Mouse (Mus musculus): ENCODE data around the gene Bpifa6. TPM values are rescaled to one million over a fixed set of nuclear protein-coding genes. Genes with fewer than 3 reads are reported as not detected.

Bpifa6 gene
- total RNA-seq (2023) = not detected

GRCm38 (mm10) chr2:153974582-153974981 is at the start of gene Bpifa6:
Bpifa6 (plus strand) TSS chr2:153974945.

DNA sequence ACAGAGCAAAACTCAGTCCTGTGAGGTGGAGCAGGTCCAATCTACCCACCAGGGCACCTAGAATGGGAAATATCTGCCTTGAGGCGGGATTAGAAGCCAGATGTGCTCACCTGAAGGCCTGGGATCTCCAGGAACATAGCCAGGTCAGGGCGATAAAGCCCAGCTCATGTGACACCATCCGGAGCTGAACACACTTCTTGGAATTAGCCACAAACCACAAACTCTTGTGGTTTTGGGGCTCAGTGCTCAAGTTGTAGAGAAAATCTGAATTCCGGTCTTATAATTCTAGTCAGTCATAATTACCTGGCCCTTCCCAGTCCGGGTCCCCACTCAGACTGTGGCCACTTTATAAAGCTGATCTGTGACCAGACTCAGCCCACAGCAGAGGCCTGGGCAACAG is 36.9 kb upstream of the Bpifa6 start, which contains the start of gene Bpifb4:
Gene Bpifb4 (plus strand): TSS at position 370 of the 400 bp plus-strand sequence.

DNA sequence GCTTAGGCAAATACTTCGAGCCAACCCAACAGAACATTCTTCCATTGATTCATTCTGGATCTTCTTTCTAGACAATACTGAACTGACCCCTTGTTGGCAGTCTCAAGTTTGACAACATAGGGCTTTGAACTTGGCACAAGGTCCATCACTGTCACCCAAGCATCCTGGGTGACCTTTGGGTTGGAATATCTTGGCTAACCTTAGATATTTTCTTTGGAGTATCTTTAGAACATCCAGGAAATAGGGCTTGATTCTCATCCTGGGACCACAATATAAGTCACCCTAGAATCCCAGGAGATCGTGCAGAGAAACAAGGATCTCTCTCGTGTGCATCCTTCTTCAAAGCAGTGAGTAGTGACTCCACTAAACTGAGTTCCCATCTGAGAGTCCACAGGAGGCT is 33.2 kb downstream of the Bpifa6 start, which contains the start of gene Bpifa2:
Gene Bpifa2 (plus strand): TSS at position 301 of the 400 bp plus-strand sequence.

Other genes starting within 250 kb of the Bpifa6 start
- gene Mapre1, start 233.7 kb upstream of the Bpifa6 start, total RNA-seq (2023) = 100 to 1,000 TPM; 116 to 127 TPM
- under 1 TPM in 1 of 2 experiments, not detected in 1; 0.79 TPM for gene Efcab8, start 195.0 kb upstream of the Bpifa6 start, total RNA-seq (2023)
- gene Sun5, start 103.9 kb upstream of the Bpifa6 start, total RNA-seq (2023) = not detected
- gene Bpifb2, start 99.9 kb upstream of the Bpifa6 start, total RNA-seq (2023) = not detected
- not detected for gene Bpifb6, start 74.6 kb upstream of the Bpifa6 start, total RNA-seq (2023)
- not detected for gene Bpifb3, start 56.7 kb upstream of the Bpifa6 start, total RNA-seq (2023)
- not detected for gene Bpifb4, start 36.7 kb upstream of the Bpifa6 start, total RNA-seq (2023)
- not detected for gene Bpifa2, start 33.3 kb downstream of the Bpifa6 start, total RNA-seq (2023)
- not detected for gene Bpifa3, start 155.4 kb downstream of the Bpifa6 start, total RNA-seq (2023)
- not detected for gene Bpifa1, start 167.9 kb downstream of the Bpifa6 start, total RNA-seq (2023)
- gene Bpifa5, start 187.7 kb downstream of the Bpifa6 start, total RNA-seq (2023) = not detected
- not detected for gene Bpifb1, start 215.9 kb downstream of the Bpifa6 start, total RNA-seq (2023)
- not detected for gene Bpifb5, start 248.8 kb downstream of the Bpifa6 start, total RNA-seq (2023)